Mouse (Mus musculus) left cerebral cortex, postnatal 4 days (tissue): ENCODE results near the gene Nos2. TPM values are rescaled to one million over a fixed set of nuclear protein-coding genes. Genes with fewer than 3 reads are reported as not detected.

Experiments
- total RNA-seq, 2 experiments: library from RNA; stranded (reverse); gene quantifications; 2 replicates each; pipeline ENCODE4 v1.2.3; 2021

The Nos2 gene
- total RNA-seq, 2 experiments from 2014 or later = 1.6 to 1.7 TPM

Other genes starting within 250 kb of the Nos2 start
- gene Nlk, start 223.4 kb upstream of the Nos2 start, total RNA-seq = 10 to 100 TPM; 49.3 to 52.0 TPM
- gene Ccnq, start 169.1 kb upstream of the Nos2 start, total RNA-seq = 10 to 100 TPM; 16.8 to 17.5 TPM
- 10 to 100 TPM; 28.0 to 36.5 TPM for gene Lyrm9, start 94.2 kb upstream of the Nos2 start, total RNA-seq
- gene Lgals9, start 64.2 kb downstream of the Nos2 start, total RNA-seq = 1 to 10 TPM; 4.1 to 5.2 TPM
- gene Ksr1, start 225.6 kb downstream of the Nos2 start, total RNA-seq = 10 to 100 TPM; 49.9 to 50.6 TPM